Mouse (Mus musculus) liver, postnatal 0 days (tissue): ENCODE data around the gene C4bp. TPM values are rescaled to one million over a fixed set of nuclear protein-coding genes. Genes with fewer than 3 reads are reported as not detected.

Experiments
- ATAC-seq: fragments of 200-750 bp; cut with Nextera tagmentation; 2 replicates; pipeline ENCODE4 v1.8.0; 2017; ENCODE audit warnings: mild to moderate bottlenecking, moderate library complexity
- DNase-seq: peaks from one replicate; pipeline ENCODE4 v3.0.0-alpha.2; 2016
- H3K27ac ChIP-seq: fragments of 300-500 bp; sonication (generic); 2 replicates; pipeline ENCODE4 v1.5.1; 2014; ENCODE audit warnings: antibody characterized with exemption, moderate library complexity, mild to moderate bottlenecking, low read depth
- H3K27me3 ChIP-seq: fragments of 300-500 bp; sonication (generic); 2 replicates; pipeline ENCODE4 v1.6.1; 2014; ENCODE audit warnings: low read length, control low read depth, mixed read lengths; ENCODE audit not compliant: insufficient read depth
- H3K36me3 ChIP-seq: fragments of 300-500 bp; sonication (generic); replicated peaks from 2 replicates; pipeline ENCODE4 v1.6.1; 2014; ENCODE audit warnings: mild to moderate bottlenecking, control low read depth, low read length, moderate library complexity, mixed read lengths; ENCODE audit not compliant: insufficient read depth
- H3K4me1 ChIP-seq: fragments of 300-500 bp; sonication (generic); 2 replicates; pipeline ENCODE4 v1.6.1; 2014; ENCODE audit warnings: antibody characterized with exemption, mild to moderate bottlenecking, control low read depth; ENCODE audit not compliant: insufficient read depth
- H3K4me2 ChIP-seq: fragments of 300-500 bp; sonication (generic); 2 replicates; pipeline ENCODE4 v1.6.1; 2014; ENCODE audit warnings: low read depth, mild to moderate bottlenecking, low read length, moderate library complexity, mixed read lengths
- H3K4me3 ChIP-seq: fragments of 300-500 bp; sonication (generic); 2 replicates; pipeline ENCODE4 v1.5.1; 2014; ENCODE audit warnings: low read depth, low read length
- H3K9ac ChIP-seq: fragments of 300-500 bp; sonication (generic); replicated peaks from 2 replicates; pipeline ENCODE4 v1.6.1; 2014; ENCODE audit warnings: mild to moderate bottlenecking, moderate library complexity
- H3K9me3 ChIP-seq: fragments of 300-500 bp; sonication (generic); 2 replicates; pipeline ENCODE4 v1.6.1; 2016; ENCODE audit warnings: mild to moderate bottlenecking, control low read depth, low read length, mixed read lengths
- CTCF ChIP-seq: sonication (generic); IDR thresholded peaks from 2 replicates; pipeline ENCODE4 v1.5.1; 2016; ENCODE audit warnings: antibody characterized with exemption, low read depth
- EP300 ChIP-seq: IDR thresholded peaks from 2 replicates; pipeline ENCODE4 v1.6.1; 2016; ENCODE audit warnings: antibody characterized with exemption, low read depth, mild to moderate bottlenecking
- WGBS: fragments of 180-500 bp; shearing (Covaris S2); extraction: QIAGEN DNeasy Blood & Tissue Kit; methylation state at CpG from one replicate; pipeline ENCODE4 v1.1.7; 2014; ENCODE audit not compliant: insufficient replicate concordance; 5-methylcytosine and 5-hydroxymethylcytosine counted together
- polyA plus RNA-seq: library from polyadenylated mRNA; unstranded; fragments of >200 nt; fragmentation: Nextera tagmentation; extraction: Ambion mirVana; gene quantifications from 2 replicates; pipeline ENCODE4 v1.2.1, GENCODE M21; 2015

Gene C4bp
- 10.0 and 10.8 TPM in 2 replicates for polyA plus RNA-seq

DNA sequence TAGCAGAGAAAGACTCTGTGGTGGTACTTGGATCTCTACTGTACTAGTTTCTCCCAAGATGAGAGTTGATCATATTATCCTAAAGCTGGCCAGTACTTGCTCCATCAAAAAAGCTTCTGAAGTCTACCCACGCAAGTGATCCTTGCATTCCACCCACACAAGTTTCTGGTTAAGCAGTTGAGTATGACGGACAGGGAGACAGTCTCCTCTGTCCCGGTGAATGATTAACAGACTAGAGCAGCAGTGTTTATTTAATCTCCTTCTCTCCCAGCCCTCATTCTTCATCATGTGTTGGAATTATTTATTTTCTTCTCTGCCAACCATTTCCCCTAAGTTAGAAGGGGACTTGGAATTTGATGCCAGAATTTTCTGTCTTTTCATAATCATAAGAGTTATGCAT, at the start of gene C4bp:
TSS of gene C4bp (minus strand) at position 179 of the 400 bp plus-strand sequence.
- WGBS, result 50% methylated on average over 3 of the region's 3 CpGs
- no peaks in the 10 kb centered on the region for H3K36me3 ChIP-seq
- ATAC-seq (peak; percentile 53; the same call in 1 of the 2 replicates), DNase-seq (no peak)
- no peaks in the 10 kb centered on the region for H3K27me3 ChIP-seq
- peak within 1 kb of the TSS; percentile 46 for H3K4me2 ChIP-seq
- H3K4me3 ChIP-seq, result no peak within 1 kb of the TSS
- no peak within 1 kb of the TSS for H3K9ac ChIP-seq
- TF ChIP-seq CTCF, result no peak
- no peak for TF ChIP-seq EP300
- no peaks in the 10 kb centered on the region for H3K9me3 ChIP-seq
- peaks cover 4% of the 10 kb centered on the region for H3K4me1 ChIP-seq
- H3K27ac ChIP-seq, result no peak within 1 kb of the TSS

- Histone ChIP-seq H3K4me1 (peaks cover 6% of the 10 kb centered on the region; the same call in 1 of the 2 replicates), H3K4me3 (no peak overlapping the region), H3K4me2 (no peak overlapping the region), H3K9me3 (no peaks in the 10 kb centered on the region), H3K9ac (no peak overlapping the region), H3K27ac (no peak overlapping the region), H3K36me3 (peaks cover 41% of the 10 kb centered on the region), H3K27me3 (no peaks in the 10 kb centered on the region)
- DNase-seq (no peak), ATAC-seq (no peak)
- TF ChIP-seq EP300 (no peak), CTCF (no peak)
- WGBS, result 85% methylated on average over 22 of the region's 22 CpGs
Measured at GRCm38 (mm10) chr1:130710283-130711080, 49.0 kb upstream of the C4bp start.

DNA sequence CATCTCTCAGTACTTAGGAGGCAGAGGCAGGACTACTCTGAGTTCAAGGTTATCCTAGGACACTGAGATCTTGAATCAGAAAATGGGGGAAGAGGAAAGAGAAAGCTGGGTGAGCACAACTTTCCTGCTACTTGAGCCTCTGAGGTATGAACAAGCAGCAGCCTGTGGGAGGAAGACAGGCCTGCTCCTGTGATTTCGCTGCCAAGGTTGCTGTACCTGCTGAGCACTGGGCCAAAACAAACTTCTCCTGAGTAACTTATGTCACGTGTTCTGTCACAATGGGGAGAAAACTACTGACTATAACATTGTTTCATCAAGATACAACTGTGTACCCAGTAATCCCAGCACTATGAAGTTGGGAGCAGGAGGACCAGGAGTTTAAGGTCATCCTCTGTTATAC, 42.2 kb upstream of the C4bp start:
- H3K27ac ChIP-seq, result no peak overlapping the region
- H3K9ac ChIP-seq, result no peak overlapping the region
- no peaks in the 10 kb centered on the region for H3K27me3 ChIP-seq
- no peak overlapping the region for H3K4me3 ChIP-seq
- H3K9me3 ChIP-seq, result no peaks in the 10 kb centered on the region
- H3K36me3 ChIP-seq, result peaks cover 66% of the 10 kb centered on the region
- no peak for DNase-seq
- H3K4me1 ChIP-seq, result no peaks in the 10 kb centered on the region
- ATAC-seq, result no peak
- TF ChIP-seq EP300, result no peak
- no peak for TF ChIP-seq CTCF
- no peak overlapping the region for H3K4me2 ChIP-seq
- 80% methylated on average over 2 of the region's 2 CpGs for WGBS

DNA sequence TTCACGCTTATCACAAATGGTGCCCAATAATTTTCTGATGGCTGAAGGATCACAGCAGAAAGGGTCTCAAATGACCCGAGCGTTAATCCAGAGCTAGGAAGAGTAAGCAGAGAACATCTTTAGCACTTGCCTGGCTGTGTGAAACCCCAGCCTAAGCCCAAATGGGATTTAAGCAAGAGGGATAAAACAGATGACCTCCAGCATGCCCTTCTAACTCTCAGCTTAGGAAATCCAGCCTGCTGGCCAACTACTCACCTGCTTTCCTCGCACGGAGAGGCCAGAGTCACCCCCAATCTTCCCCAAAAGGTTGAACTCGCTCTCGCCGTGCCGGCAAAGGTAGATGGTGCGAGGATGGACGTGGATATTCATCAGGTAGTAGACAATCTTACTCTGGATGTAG, 40.5 kb upstream of the C4bp start:
- Histone ChIP-seq H3K4me1 (no peaks in the 10 kb centered on the region), H3K27ac (no peak overlapping the region), H3K4me3 (no peak overlapping the region), H3K9me3 (no peaks in the 10 kb centered on the region), H3K36me3 (peaks cover 66% of the 10 kb centered on the region), H3K9ac (no peak overlapping the region), H3K27me3 (no peaks in the 10 kb centered on the region), H3K4me2 (no peak overlapping the region)
- DNase-seq (no peak), ATAC-seq (no peak)
- 94% methylated on average over 11 of the region's 11 CpGs for WGBS
- TF ChIP-seq CTCF (no peak), EP300 (no peak)

- Histone ChIP-seq H3K4me3 (no peak overlapping the region), H3K9me3 (no peaks in the 10 kb centered on the region), H3K27ac (no peak overlapping the region), H3K4me2 (no peak overlapping the region), H3K36me3 (peaks cover 56% of the 10 kb centered on the region), H3K9ac (no peak overlapping the region), H3K4me1 (no peaks in the 10 kb centered on the region), H3K27me3 (no peaks in the 10 kb centered on the region)
- WGBS, result 81% methylated on average over 10 of the region's 10 CpGs
- no peak for ATAC-seq
- DNase-seq, result no peak
- TF ChIP-seq EP300, result no peak
- no peak for TF ChIP-seq CTCF
Measured at GRCm38 (mm10) chr1:130699937-130700633, 38.7 kb upstream of the C4bp start.

- Histone ChIP-seq H3K4me2 (no peak overlapping the region), H3K9ac (no peak overlapping the region), H3K4me3 (no peak overlapping the region), H3K36me3 (peaks cover 53% of the 10 kb centered on the region), H3K27ac (no peak overlapping the region), H3K9me3 (no peaks in the 10 kb centered on the region), H3K4me1 (no peaks in the 10 kb centered on the region), H3K27me3 (no peaks in the 10 kb centered on the region)
- 85% methylated on average over 5 of the region's 5 CpGs for WGBS
- TF ChIP-seq CTCF, result no peak
- TF ChIP-seq EP300, result no peak
- DNase-seq (no peak), ATAC-seq (no peak)
Measured at GRCm38 (mm10) chr1:130698601-130699000, 37.2 kb upstream of the C4bp start.
